Mouse (Mus musculus): ENCODE data around the gene Snx20. TPM values are rescaled to one million over a fixed set of nuclear protein-coding genes. Genes with fewer than 3 reads are reported as not detected.

Gene Snx20
- polyA plus RNA-seq, 1 experiment from 2014 or later = 6.5 TPM

DNA sequence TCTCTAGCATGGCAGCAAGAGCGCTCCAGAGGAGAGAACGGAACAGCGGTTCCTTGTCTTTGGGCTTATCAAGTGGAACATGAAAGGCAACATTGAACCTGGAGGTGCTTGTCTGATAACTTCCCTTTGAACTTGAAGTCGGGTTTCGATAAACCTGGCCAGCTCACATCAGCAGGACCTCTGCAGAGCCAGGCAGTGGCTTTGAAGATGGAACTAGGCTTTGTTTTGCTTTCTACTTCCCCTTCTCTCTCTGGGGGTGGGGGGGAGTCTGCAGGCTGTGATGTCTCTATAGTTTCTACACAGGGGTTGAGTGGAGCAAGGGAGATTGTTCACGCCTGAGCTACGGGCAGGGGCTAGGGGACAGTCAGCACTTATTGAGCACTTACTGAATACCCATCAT is 55.1 kb downstream of the Snx20 start:
- no peak overlapping the region for H3K4me3 ChIP-seq (ENCODE audit: low read depth, low read length)
- TF ChIP-seq CTCF (IDR thresholded peaks at IDR 0.05) = no peak
- no peak for TF ChIP-seq EP300 (IDR thresholded peaks at IDR 0.05)
- no peak overlapping the region for H3K4me2 ChIP-seq (replicated peaks; ENCODE audit: low read depth, low read length)
- H3K9ac ChIP-seq (replicated peaks; ENCODE audit: low read depth) = no peak overlapping the region
- no peak overlapping the region for H3K27ac ChIP-seq (ENCODE audit: low read length)
- DNase-seq (ENCODE audit: low spot score) (no peak), ATAC-seq (no peak)
- no peaks in the 10 kb centered on the region for H3K9me3 ChIP-seq (ENCODE audit: low read length)
- WGBS = 41% methylated on average over 7 of the region's 7 CpGs
- no peaks in the 10 kb centered on the region for H3K27me3 ChIP-seq (replicated peaks; ENCODE audit: insufficient read depth, low read length)
- peaks cover 12% of the 10 kb centered on the region for H3K4me1 ChIP-seq (ENCODE audit: insufficient read depth, low read depth, low read length)
- peaks cover 31% of the 10 kb centered on the region for H3K36me3 ChIP-seq (ENCODE audit: insufficient read depth, low read length)

- H3K9me3 ChIP-seq (ENCODE audit: low read length) = no peaks in the 10 kb centered on the region
- TF ChIP-seq EP300 (IDR thresholded peaks at IDR 0.05) (no peak), CTCF (IDR thresholded peaks at IDR 0.05) (no peak)
- 62% methylated on average over 18 of the region's 18 CpGs for WGBS
- peaks cover 24% of the 10 kb centered on the region; the same call in 1 of the 2 replicates for H3K36me3 ChIP-seq (ENCODE audit: insufficient read depth, low read length)
- peaks cover 21% of the 10 kb centered on the region for H3K4me1 ChIP-seq (ENCODE audit: insufficient read depth, low read depth, low read length)
- no peak overlapping the region for H3K27ac ChIP-seq (ENCODE audit: low read length)
- ATAC-seq (no peak), DNase-seq (ENCODE audit: low spot score) (no peak)
- H3K4me3 ChIP-seq (ENCODE audit: low read depth, low read length) = no peak overlapping the region
- H3K9ac ChIP-seq (replicated peaks; ENCODE audit: low read depth) = no peak overlapping the region
- H3K27me3 ChIP-seq (replicated peaks; ENCODE audit: insufficient read depth, low read length) = no peaks in the 10 kb centered on the region
- H3K4me2 ChIP-seq (replicated peaks; ENCODE audit: low read depth, low read length) = no peak overlapping the region
Measured at GRCm38 (mm10) chr8:88579668-88580330, 56.1 kb downstream of the Snx20 start.

- H3K4me3 ChIP-seq (ENCODE audit: low read depth, low read length) = no peak overlapping the region
- WGBS = 44% methylated on average over 7 of the region's 7 CpGs
- peaks cover 24% of the 10 kb centered on the region; the same call in 1 of the 2 replicates for H3K36me3 ChIP-seq (ENCODE audit: insufficient read depth, low read length)
- no peak overlapping the region for H3K27ac ChIP-seq (ENCODE audit: low read length)
- no peak overlapping the region for H3K9ac ChIP-seq (replicated peaks; ENCODE audit: low read depth)
- H3K4me1 ChIP-seq (ENCODE audit: insufficient read depth, low read depth, low read length) = peaks cover 26% of the 10 kb centered on the region
- H3K9me3 ChIP-seq (ENCODE audit: low read length) = no peaks in the 10 kb centered on the region
- ATAC-seq = no peak
- H3K4me2 ChIP-seq (replicated peaks; ENCODE audit: low read depth, low read length) = no peak overlapping the region
- TF ChIP-seq CTCF (IDR thresholded peaks at IDR 0.05) (no peak), EP300 (IDR thresholded peaks at IDR 0.05) (no peak)
- H3K27me3 ChIP-seq (replicated peaks; ENCODE audit: insufficient read depth, low read length) = no peaks in the 10 kb centered on the region
- DNase-seq (ENCODE audit: low spot score) = no peak
Measured at GRCm38 (mm10) chr8:88579246-88579645, 56.7 kb downstream of the Snx20 start.

- DNase-seq (ENCODE audit: low spot score) (no peak), ATAC-seq (no peak)
- no peak for TF ChIP-seq EP300 (IDR thresholded peaks at IDR 0.05)
- TF ChIP-seq CTCF (IDR thresholded peaks at IDR 0.05) = 0 out of 2 replicates have a peak, but pooled peaks have one; percentile 12
- Histone ChIP-seq H3K4me1 (ENCODE audit: insufficient read depth, low read depth, low read length) (peaks cover 32% of the 10 kb centered on the region), H3K27ac (ENCODE audit: low read length) (no peak overlapping the region), H3K27me3 (replicated peaks; ENCODE audit: insufficient read depth, low read length) (no peaks in the 10 kb centered on the region), H3K9me3 (ENCODE audit: low read length) (no peaks in the 10 kb centered on the region), H3K4me3 (ENCODE audit: low read depth, low read length) (no peak overlapping the region), H3K36me3 (ENCODE audit: insufficient read depth, low read length) (peaks cover 27% of the 10 kb centered on the region; the same call in 1 of the 2 replicates), H3K9ac (replicated peaks; ENCODE audit: low read depth) (no peak overlapping the region), H3K4me2 (replicated peaks; ENCODE audit: low read depth, low read length) (no peak overlapping the region)
- WGBS = 74% methylated on average over 14 of the region's 14 CpGs
Measured at GRCm38 (mm10) chr8:88578413-88579175, 57.3 kb downstream of the Snx20 start.

DNA sequence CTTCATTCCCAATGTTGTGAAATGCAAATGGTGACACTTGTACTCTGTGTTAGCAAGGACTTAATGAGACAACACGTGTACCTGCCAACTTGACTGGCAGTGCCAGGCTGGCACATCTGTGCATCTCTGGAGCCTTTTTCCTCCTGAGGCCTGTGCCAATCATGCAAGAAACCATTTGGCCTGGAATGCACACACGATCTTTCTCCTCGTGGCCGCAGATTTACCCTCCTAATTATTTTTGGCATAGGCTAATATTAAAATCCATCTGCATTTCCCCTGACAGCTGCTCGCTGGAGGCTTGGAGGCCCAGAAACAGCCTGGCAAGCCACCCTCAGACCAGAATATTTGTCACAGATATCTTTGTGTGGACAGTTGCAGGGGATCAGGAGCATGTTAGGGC is 58.3 kb downstream of the Snx20 start:
- TF ChIP-seq EP300 (IDR thresholded peaks at IDR 0.05) = no peak
- no peak for TF ChIP-seq CTCF (IDR thresholded peaks at IDR 0.05)
- H3K27me3 ChIP-seq (replicated peaks; ENCODE audit: insufficient read depth, low read length) = no peaks in the 10 kb centered on the region
- H3K4me1 ChIP-seq (ENCODE audit: insufficient read depth, low read depth, low read length) = peaks cover 40% of the 10 kb centered on the region
- H3K9me3 ChIP-seq (ENCODE audit: low read length) = no peaks in the 10 kb centered on the region
- no peak overlapping the region for H3K4me3 ChIP-seq (ENCODE audit: low read depth, low read length)
- no peak overlapping the region for H3K27ac ChIP-seq (ENCODE audit: low read length)
- no peak for DNase-seq (ENCODE audit: low spot score)
- peaks cover 24% of the 10 kb centered on the region; the same call in 1 of the 2 replicates for H3K36me3 ChIP-seq (ENCODE audit: insufficient read depth, low read length)
- no peak overlapping the region for H3K4me2 ChIP-seq (replicated peaks; ENCODE audit: low read depth, low read length)
- no peak for ATAC-seq
- WGBS = 66% methylated on average over 5 of the region's 5 CpGs
- H3K9ac ChIP-seq (replicated peaks; ENCODE audit: low read depth) = no peak overlapping the region

Other genes with a start within 250 kb of the Snx20 start
- gene Nkd1, start 114.8 kb downstream of the Snx20 start, polyA plus RNA-seq (2015; fragmentation: Nextera tagmentation; extraction: Ambion mirVana) = 113 and 123 TPM in 2 replicates
- gene Nod2, start 11.2 kb upstream of the Snx20 start, polyA plus RNA-seq (2015; fragmentation: Nextera tagmentation; extraction: Ambion mirVana) = 0.27 and 0.31 TPM in 2 replicates
- 9.5 and 11.4 TPM in 2 replicates for gene Cyld, start 60.9 kb upstream of the Snx20 start, polyA plus RNA-seq (2015; fragmentation: Nextera tagmentation; extraction: Ambion mirVana)

Measured in lung, postnatal 0 days (tissue).